Mouse (Mus musculus): ENCODE data around the gene Serinc3. TPM values are rescaled to one million over a fixed set of nuclear protein-coding genes. Genes with fewer than 3 reads are reported as not detected.

Gene Serinc3
- polyA plus RNA-seq (2014; fragmentation: Illumina TruSeq; extraction: RNeasy Lipid Tissue Mini Kit (QIAGEN cat#74804); ENCODE audit: low read depth, low replicate concordance): 1,406 TPM

GRCm38 (mm10) chr2:163644575-163645385, at the start of gene Serinc3:
Gene Serinc3, minus strand, starts transcription at chr2:163645131.

GRCm38 (mm10) chr2:163657975-163658886, 13.3 kb upstream of the Serinc3 start, which contains the start of gene Pkig:
Gene Pkig, plus strand, starts transcription at chr2:163658386.

GRCm38 (mm10) chr2:163602101-163602971, 42.6 kb downstream of the Serinc3 start, which contains the start of gene Ttpal:
Gene Ttpal, plus strand, starts transcription at chr2:163602314.

Other genes starting within 250 kb of the Serinc3 start
- gene Jph2, start 247.1 kb downstream of the Serinc3 start, polyA plus RNA-seq (2014; fragmentation: Illumina TruSeq; extraction: RNeasy Lipid Tissue Mini Kit (QIAGEN cat#74804); ENCODE audit: low read depth, low replicate concordance): not detected
- 51.5 TPM for gene Oser1, start 220.4 kb downstream of the Serinc3 start, polyA plus RNA-seq (2014; fragmentation: Illumina TruSeq; extraction: RNeasy Lipid Tissue Mini Kit (QIAGEN cat#74804); ENCODE audit: low read depth, low replicate concordance)
- gene Gdap1l1, start 206.7 kb downstream of the Serinc3 start, polyA plus RNA-seq (2014; fragmentation: Illumina TruSeq; extraction: RNeasy Lipid Tissue Mini Kit (QIAGEN cat#74804); ENCODE audit: low read depth, low replicate concordance): not detected
- 75.2 TPM for gene Fitm2, start 172.5 kb downstream of the Serinc3 start, polyA plus RNA-seq (2014; fragmentation: Illumina TruSeq; extraction: RNeasy Lipid Tissue Mini Kit (QIAGEN cat#74804); ENCODE audit: low read depth, low replicate concordance)
- gene R3hdml, start 152.8 kb downstream of the Serinc3 start, polyA plus RNA-seq (2014; fragmentation: Illumina TruSeq; extraction: RNeasy Lipid Tissue Mini Kit (QIAGEN cat#74804); ENCODE audit: low read depth, low replicate concordance): not detected
- gene Hnf4a, start 138.3 kb downstream of the Serinc3 start, polyA plus RNA-seq (2014; fragmentation: Illumina TruSeq; extraction: RNeasy Lipid Tissue Mini Kit (QIAGEN cat#74804); ENCODE audit: low read depth, low replicate concordance): not detected
- 35.2 TPM for gene Ttpal, start 42.8 kb downstream of the Serinc3 start, polyA plus RNA-seq (2014; fragmentation: Illumina TruSeq; extraction: RNeasy Lipid Tissue Mini Kit (QIAGEN cat#74804); ENCODE audit: low read depth, low replicate concordance)
- gene Pkig, start 13.3 kb upstream of the Serinc3 start, polyA plus RNA-seq (2014; fragmentation: Illumina TruSeq; extraction: RNeasy Lipid Tissue Mini Kit (QIAGEN cat#74804); ENCODE audit: low read depth, low replicate concordance): 27.9 TPM
- 0.35 TPM for gene Ada, start 105.1 kb upstream of the Serinc3 start, polyA plus RNA-seq (2014; fragmentation: Illumina TruSeq; extraction: RNeasy Lipid Tissue Mini Kit (QIAGEN cat#74804); ENCODE audit: low read depth, low replicate concordance)
- not detected for gene Ccn5, start 175.7 kb upstream of the Serinc3 start, polyA plus RNA-seq (2014; fragmentation: Illumina TruSeq; extraction: RNeasy Lipid Tissue Mini Kit (QIAGEN cat#74804); ENCODE audit: low read depth, low replicate concordance)
- not detected for gene Kcnk15, start 208.5 kb upstream of the Serinc3 start, polyA plus RNA-seq (2014; fragmentation: Illumina TruSeq; extraction: RNeasy Lipid Tissue Mini Kit (QIAGEN cat#74804); ENCODE audit: low read depth, low replicate concordance)

Measured in adrenal gland, adult 10 weeks (tissue).